Mouse (Mus musculus): Measurements from ENCODE around the gene Hhipl1. TPM values are rescaled to one million over a fixed set of nuclear protein-coding genes. Genes with fewer than 3 reads are reported as not detected.

Hhipl1 gene
- 1.6 and 2.3 TPM in 2 replicates for polyA plus RNA-seq (2015; fragmentation: Nextera tagmentation; extraction: Ambion mirVana)

DNA sequence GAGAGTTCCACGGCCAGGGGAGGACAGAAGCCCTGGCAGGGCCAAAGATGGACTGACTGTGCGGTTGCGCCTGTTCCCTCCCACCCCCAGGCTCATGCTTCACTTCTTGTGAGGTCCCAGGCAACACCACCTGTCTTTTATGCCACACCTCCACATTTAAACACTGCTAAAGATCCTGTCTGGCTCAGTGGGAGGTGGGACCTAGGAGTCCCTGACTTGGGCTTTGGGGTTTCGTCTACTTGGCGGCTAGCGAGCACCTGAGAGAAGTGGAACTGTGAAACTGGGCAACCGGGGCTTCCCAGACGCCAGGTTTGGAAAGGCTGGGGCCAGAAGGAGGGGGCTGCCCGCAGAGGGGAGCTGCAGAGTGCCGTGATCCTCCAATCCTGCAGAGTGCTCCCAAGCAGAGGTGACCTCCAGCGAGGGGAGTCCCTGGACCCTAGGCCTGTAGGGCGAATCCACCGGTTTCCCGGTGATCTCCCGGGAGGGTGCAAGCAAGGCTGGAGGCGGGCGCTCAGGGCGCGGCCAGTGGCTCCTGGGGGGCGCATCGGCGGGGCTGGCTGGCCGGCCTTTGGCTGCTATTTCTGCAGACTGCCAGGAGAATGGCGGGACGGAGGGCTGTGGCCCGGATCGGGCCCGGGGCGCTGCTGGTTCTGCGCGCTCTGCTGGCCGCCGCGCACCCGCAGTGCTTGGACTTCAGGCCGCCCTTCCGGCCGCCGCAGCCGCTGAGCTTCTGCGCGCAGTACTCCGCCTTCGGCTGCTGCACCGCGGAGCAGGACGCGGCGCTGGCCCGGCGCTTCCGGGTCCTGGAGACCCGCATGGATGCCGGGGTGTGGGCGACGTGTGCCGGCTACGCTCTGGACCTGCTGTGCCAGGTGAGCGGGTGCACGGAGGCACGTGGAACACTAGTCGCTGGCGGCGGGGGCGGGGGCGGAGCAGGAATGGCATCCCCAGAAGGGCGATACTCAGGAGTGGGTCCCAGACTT, at the start of gene Hhipl1:
Gene Hhipl1, plus strand, starts transcription at position 459 of the 983 bp plus-strand sequence.
- H3K27ac ChIP-seq (ENCODE audit: low read length): no peak within 1 kb of the TSS
- H3K4me1 ChIP-seq (replicated peaks; ENCODE audit: control insufficient read depth, insufficient read depth, low read length): peaks cover 8% of the 10 kb centered on the region
- peak; percentile 62 for ATAC-seq
- WGBS: 4% methylated on average over 66 of the region's 67 CpGs
- no peaks in the 10 kb centered on the region for H3K36me3 ChIP-seq (ENCODE audit: control insufficient read depth, insufficient read depth)
- peak within 1 kb of the TSS; percentile 81 for H3K9ac ChIP-seq (replicated peaks; ENCODE audit: low read depth, low read length)
- H3K27me3 ChIP-seq (replicated peaks; ENCODE audit: control insufficient read depth, insufficient read depth, low read length): 0 out of 2 replicates have a peak, but pooled peaks cover 2% of the 10 kb centered on the region
- H3K4me2 ChIP-seq (ENCODE audit: low read length): peak within 1 kb of the TSS; percentile 99
- no peaks in the 10 kb centered on the region for H3K9me3 ChIP-seq (ENCODE audit: control insufficient read depth, low read length)
- peak within 1 kb of the TSS; percentile 60 for H3K4me3 ChIP-seq (replicated peaks; ENCODE audit: low read length)

DNA sequence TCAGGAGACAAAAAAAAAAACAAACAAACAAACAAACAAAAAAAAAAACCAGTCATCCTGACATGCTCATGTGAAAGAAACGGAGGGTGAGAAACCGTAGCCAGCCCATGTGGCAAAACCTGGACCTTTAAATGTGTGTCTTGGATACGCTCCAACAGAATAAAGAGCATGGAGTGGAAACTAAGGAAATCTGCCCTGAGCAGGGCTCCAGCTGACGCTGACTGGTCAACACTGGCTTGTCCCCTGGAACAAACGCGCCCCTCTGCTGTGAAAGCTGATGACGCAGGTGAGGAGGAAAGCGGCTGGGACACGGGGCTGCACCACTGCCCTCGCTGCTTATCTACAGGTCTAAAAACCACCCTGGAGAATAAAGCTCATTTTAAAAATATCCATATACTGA, 49.3 kb upstream of the Hhipl1 start:
- Histone ChIP-seq H3K27ac (ENCODE audit: low read length) (no peak overlapping the region), H3K9me3 (ENCODE audit: control insufficient read depth, low read length) (no peaks in the 10 kb centered on the region), H3K4me1 (replicated peaks; ENCODE audit: control insufficient read depth, insufficient read depth, low read length) (peaks cover 38% of the 10 kb centered on the region), H3K27me3 (replicated peaks; ENCODE audit: control insufficient read depth, insufficient read depth, low read length) (no peaks in the 10 kb centered on the region), H3K9ac (replicated peaks; ENCODE audit: low read depth, low read length) (no peak overlapping the region), H3K4me2 (ENCODE audit: low read length) (no peak overlapping the region), H3K4me3 (replicated peaks; ENCODE audit: low read length) (no peak overlapping the region), H3K36me3 (ENCODE audit: control insufficient read depth, insufficient read depth) (no peaks in the 10 kb centered on the region)
- 29% methylated on average over 10 of the region's 10 CpGs for WGBS
- no peak for ATAC-seq

- Histone ChIP-seq H3K36me3 (ENCODE audit: control insufficient read depth, insufficient read depth) (no peaks in the 10 kb centered on the region), H3K4me1 (replicated peaks; ENCODE audit: control insufficient read depth, insufficient read depth, low read length) (peaks cover 54% of the 10 kb centered on the region), H3K27me3 (replicated peaks; ENCODE audit: control insufficient read depth, insufficient read depth, low read length) (no peaks in the 10 kb centered on the region), H3K4me2 (ENCODE audit: low read length) (no peak overlapping the region), H3K9me3 (ENCODE audit: control insufficient read depth, low read length) (no peaks in the 10 kb centered on the region), H3K4me3 (replicated peaks; ENCODE audit: low read length) (no peak overlapping the region), H3K9ac (replicated peaks; ENCODE audit: low read depth, low read length) (no peak overlapping the region), H3K27ac (ENCODE audit: low read length) (no peak overlapping the region)
- WGBS: 83% methylated on average over 24 of the region's 24 CpGs
- 0 out of 2 replicates have a peak, but pooled peaks have one; percentile 11 for ATAC-seq
Measured at GRCm38 (mm10) chr12:108259322-108260049, 46.6 kb upstream of the Hhipl1 start.

GRCm38 (mm10) chr12:108260950-108261349, 45.1 kb upstream of the Hhipl1 start:
- Histone ChIP-seq H3K4me1 (replicated peaks; ENCODE audit: control insufficient read depth, insufficient read depth, low read length) (peaks cover 61% of the 10 kb centered on the region), H3K36me3 (ENCODE audit: control insufficient read depth, insufficient read depth) (no peaks in the 10 kb centered on the region), H3K9ac (replicated peaks; ENCODE audit: low read depth, low read length) (no peak overlapping the region), H3K4me2 (ENCODE audit: low read length) (no peak overlapping the region), H3K27ac (ENCODE audit: low read length) (no peak overlapping the region), H3K4me3 (replicated peaks; ENCODE audit: low read length) (no peak overlapping the region), H3K9me3 (ENCODE audit: control insufficient read depth, low read length) (no peaks in the 10 kb centered on the region), H3K27me3 (replicated peaks; ENCODE audit: control insufficient read depth, insufficient read depth, low read length) (no peaks in the 10 kb centered on the region)
- ATAC-seq: no peak
- 90% methylated on average over 12 of the region's 12 CpGs for WGBS

- H3K27me3 ChIP-seq (replicated peaks; ENCODE audit: control insufficient read depth, insufficient read depth, low read length): no peaks in the 10 kb centered on the region
- H3K27ac ChIP-seq (ENCODE audit: low read length): no peak overlapping the region
- H3K9me3 ChIP-seq (ENCODE audit: control insufficient read depth, low read length): no peaks in the 10 kb centered on the region
- 71% methylated on average over 7 of the region's 7 CpGs for WGBS
- ATAC-seq: no peak
- H3K4me3 ChIP-seq (replicated peaks; ENCODE audit: low read length): no peak overlapping the region
- peaks cover 53% of the 10 kb centered on the region for H3K4me1 ChIP-seq (replicated peaks; ENCODE audit: control insufficient read depth, insufficient read depth, low read length)
- no peak overlapping the region for H3K9ac ChIP-seq (replicated peaks; ENCODE audit: low read depth, low read length)
- H3K36me3 ChIP-seq (ENCODE audit: control insufficient read depth, insufficient read depth): no peaks in the 10 kb centered on the region
- H3K4me2 ChIP-seq (ENCODE audit: low read length): no peak overlapping the region
Measured at GRCm38 (mm10) chr12:108264918-108265317, 41.2 kb upstream of the Hhipl1 start.

DNA sequence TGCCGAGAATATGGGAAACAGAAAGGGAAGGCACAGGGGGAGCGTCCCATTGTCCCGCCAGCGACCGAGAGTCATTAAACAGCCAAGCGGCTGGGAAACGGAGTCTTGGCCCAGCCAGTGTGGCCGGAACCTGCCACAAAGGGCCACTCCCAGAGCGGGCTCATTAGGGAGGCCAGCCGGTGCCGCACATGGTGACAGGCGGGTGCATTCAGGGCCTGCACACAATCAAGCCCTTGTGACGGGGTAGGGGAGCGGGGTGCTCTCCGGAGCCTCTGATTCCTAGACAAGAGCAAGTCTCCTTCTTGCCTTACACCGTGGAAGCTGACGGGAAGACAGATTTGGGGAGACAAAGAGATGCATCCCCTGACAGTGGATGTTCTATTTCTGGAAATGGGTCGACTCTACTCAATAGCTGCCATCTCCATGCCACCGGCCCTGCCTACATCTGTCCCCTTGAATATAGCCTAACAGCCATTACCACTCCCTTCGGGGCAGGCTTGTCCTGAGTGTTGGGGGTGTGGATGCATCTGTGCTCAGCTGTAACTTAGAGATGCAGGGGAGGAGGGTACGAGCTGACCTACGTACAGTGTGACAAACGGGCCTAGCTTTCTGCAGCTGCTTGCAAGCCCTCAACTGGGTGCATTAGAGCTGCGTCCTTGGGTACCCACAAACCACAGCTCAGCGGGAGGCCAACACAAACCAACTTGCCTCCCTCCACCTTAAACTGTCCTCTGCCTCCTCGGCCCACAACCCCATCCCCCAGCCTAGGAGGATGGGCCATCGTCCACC, 40.0 kb upstream of the Hhipl1 start:
- WGBS: 8% methylated on average over 27 of the region's 27 CpGs
- Histone ChIP-seq H3K36me3 (ENCODE audit: control insufficient read depth, insufficient read depth) (no peaks in the 10 kb centered on the region), H3K4me2 (ENCODE audit: low read length) (peak overlapping the region; percentile 57), H3K9me3 (ENCODE audit: control insufficient read depth, low read length) (no peaks in the 10 kb centered on the region), H3K4me1 (replicated peaks; ENCODE audit: control insufficient read depth, insufficient read depth, low read length) (peaks cover 60% of the 10 kb centered on the region), H3K4me3 (replicated peaks; ENCODE audit: low read length) (peak overlapping the region; percentile 21), H3K27ac (ENCODE audit: low read length) (peak overlapping the region; percentile 62), H3K9ac (replicated peaks; ENCODE audit: low read depth, low read length) (peak overlapping the region; percentile 67), H3K27me3 (replicated peaks; ENCODE audit: control insufficient read depth, insufficient read depth, low read length) (no peaks in the 10 kb centered on the region)
- ATAC-seq: peak; percentile 81

DNA sequence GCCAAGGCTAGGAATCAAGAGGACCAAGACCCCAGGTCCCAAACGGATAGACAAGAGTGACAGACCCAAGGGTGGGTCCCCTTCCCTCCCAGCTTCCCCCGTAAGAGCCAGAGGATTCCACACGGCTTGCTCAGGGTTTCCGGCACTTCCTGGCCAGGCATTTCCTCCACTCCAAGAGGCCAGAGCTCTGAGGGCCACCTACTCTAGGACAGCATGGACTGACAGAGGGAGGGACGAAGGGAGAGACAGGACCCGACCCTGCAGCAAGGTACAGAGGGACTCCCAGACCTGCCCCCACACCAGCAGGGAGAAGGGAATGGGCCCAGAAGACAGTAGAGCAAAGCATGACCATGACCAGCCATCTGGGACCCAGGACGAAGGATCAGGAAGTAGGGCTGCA, 38.4 kb upstream of the Hhipl1 start:
- Histone ChIP-seq H3K27ac (ENCODE audit: low read length) (no peak overlapping the region), H3K27me3 (replicated peaks; ENCODE audit: control insufficient read depth, insufficient read depth, low read length) (no peaks in the 10 kb centered on the region), H3K4me2 (ENCODE audit: low read length) (no peak overlapping the region), H3K9ac (replicated peaks; ENCODE audit: low read depth, low read length) (no peak overlapping the region), H3K9me3 (ENCODE audit: control insufficient read depth, low read length) (no peaks in the 10 kb centered on the region), H3K36me3 (ENCODE audit: control insufficient read depth, insufficient read depth) (no peaks in the 10 kb centered on the region), H3K4me1 (replicated peaks; ENCODE audit: control insufficient read depth, insufficient read depth, low read length) (peaks cover 67% of the 10 kb centered on the region), H3K4me3 (replicated peaks; ENCODE audit: low read length) (no peak overlapping the region)
- 86% methylated on average over 7 of the region's 7 CpGs for WGBS
- no peak for ATAC-seq

GRCm38 (mm10) chr12:108268970-108269369, 37.1 kb upstream of the Hhipl1 start:
- H3K9ac ChIP-seq (replicated peaks; ENCODE audit: low read depth, low read length): no peak overlapping the region
- H3K36me3 ChIP-seq (ENCODE audit: control insufficient read depth, insufficient read depth): no peaks in the 10 kb centered on the region
- peaks cover 70% of the 10 kb centered on the region for H3K4me1 ChIP-seq (replicated peaks; ENCODE audit: control insufficient read depth, insufficient read depth, low read length)
- H3K9me3 ChIP-seq (ENCODE audit: control insufficient read depth, low read length): no peaks in the 10 kb centered on the region
- H3K4me3 ChIP-seq (replicated peaks; ENCODE audit: low read length): no peak overlapping the region
- WGBS: 93% methylated on average over 10 of the region's 10 CpGs
- ATAC-seq: no peak
- H3K27ac ChIP-seq (ENCODE audit: low read length): no peak overlapping the region
- no peak overlapping the region for H3K4me2 ChIP-seq (ENCODE audit: low read length)
- H3K27me3 ChIP-seq (replicated peaks; ENCODE audit: control insufficient read depth, insufficient read depth, low read length): no peaks in the 10 kb centered on the region

Measured in forebrain, embryonic 16.5 days (tissue).